Mouse (Mus musculus): ENCODE measurements at regions not wholly inside any gene's neighbourhood (a gene's known extent, or its start where the extent isn't known, plus 50 kb on each side); places are given as distances from the start of the nearest gene placed in this dataset.
A peak's percentile ranks its signal among the peaks of the same experiment; 100 is the strongest.

DNA sequence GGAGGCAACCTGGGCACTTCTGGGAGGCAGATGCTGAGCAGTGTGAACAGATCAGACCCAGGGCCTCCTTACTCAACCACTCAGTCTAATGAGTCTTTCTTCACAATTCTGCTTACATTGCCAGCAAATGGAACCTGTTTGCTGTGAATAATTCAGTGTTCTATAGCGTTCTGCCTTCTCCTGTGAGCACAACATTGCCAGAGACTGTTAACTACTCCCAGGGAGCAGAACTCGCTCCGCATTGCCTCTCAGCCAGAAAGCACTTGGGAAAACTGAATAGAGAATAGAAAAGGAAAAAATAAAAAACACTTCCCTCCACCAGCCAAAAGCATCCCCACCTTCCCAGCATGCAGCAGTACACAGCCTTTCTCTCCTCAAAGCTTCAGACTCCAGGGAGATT, 51.5 kb downstream of the Aym1 start:
- no peak for DNase-seq

DNA sequence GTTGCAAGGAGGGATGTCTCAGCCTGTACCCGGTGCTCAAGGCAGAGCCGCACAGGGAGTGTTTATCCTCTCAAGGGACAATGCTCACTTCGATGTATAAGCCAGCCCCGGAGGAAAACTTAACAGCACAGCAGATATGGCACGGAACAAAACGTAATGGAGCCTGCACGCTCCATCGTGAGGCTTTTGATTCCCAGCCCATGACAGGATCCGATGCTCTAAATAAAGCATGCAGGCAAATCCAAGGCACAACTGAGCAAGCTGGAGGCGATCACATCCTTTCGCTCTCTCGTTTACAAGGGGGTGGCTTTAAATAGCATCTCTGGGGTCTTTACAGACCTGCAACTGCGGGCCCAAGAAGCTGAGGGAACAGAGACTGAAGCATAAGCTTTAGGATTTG, 53.9 kb downstream of the Aym1 start:
- DNase-seq, result no peak

DNA sequence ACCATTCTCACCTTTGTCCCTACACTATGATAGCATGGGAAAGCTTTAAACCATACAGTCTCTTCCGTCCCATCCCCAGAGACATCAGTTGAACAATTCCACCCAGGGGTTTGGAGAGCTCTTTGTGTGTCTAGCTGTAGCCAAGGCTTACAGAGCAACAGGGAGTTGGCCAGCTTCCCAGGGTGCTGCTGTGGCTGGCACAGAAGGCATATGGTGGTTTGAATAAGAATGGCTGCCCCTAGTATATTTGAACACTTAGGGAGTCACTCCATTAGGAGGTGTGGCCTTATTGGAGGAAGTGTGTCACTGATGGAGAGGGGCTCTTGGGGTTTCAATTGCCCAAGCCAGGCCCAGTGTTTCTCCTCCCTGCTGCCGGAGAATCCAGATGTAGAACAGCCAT, 57.5 kb downstream of the Aym1 start:
- no peak for DNase-seq

DNA sequence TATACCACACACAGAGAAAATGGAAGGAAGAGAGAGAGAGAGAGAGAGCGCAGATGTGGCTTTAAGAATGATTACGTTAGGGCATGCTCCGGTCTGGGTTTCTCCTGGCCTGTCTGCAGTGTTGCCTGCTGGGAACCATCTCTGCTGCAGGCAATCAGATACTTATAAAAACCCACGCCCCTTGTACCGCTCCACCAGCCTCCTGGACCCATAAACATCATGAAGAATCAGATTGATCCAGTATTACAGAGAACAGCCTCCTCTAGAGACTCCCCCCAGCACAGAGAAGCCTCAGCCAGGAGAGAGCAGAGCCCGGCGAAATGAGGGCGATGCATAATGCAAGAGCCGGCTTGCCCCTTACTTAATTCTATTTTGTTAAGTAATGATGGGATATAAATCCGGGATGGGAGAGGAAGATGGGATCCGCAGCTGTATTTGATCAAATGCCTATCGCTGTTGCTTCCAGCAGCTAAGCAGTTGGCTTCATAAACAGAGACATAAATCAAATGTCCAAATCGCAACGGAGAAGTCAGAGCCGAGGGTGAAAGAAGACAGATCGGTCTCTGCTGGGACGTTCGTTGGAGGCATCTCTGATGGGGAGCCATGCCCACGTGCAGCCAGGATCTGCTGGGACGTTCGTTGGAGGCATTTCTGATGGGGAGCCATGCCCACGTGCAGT, 61.4 kb downstream of the Aym1 start:
- no peak for DNase-seq

DNA sequence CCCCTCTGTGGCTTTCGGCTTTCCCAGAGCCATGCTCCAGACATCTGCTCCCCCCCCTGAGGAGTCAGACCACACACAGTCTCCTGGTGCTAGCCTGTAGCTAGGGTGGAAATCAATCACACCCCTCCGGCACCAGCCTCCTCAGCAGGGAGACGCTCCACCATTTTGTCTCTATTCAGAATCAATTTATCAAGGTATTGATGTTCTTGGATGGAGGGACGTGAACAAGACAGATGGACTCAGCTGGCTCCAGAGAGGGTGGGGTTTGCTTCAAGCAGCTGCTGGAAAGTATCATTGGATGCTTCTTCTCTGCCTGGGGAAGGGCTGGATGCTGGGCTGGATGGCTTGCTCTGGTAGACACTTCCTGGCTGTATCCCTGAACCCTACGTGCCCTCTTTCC, 63.5 kb downstream of the Aym1 start:
- no peak for DNase-seq

DNA sequence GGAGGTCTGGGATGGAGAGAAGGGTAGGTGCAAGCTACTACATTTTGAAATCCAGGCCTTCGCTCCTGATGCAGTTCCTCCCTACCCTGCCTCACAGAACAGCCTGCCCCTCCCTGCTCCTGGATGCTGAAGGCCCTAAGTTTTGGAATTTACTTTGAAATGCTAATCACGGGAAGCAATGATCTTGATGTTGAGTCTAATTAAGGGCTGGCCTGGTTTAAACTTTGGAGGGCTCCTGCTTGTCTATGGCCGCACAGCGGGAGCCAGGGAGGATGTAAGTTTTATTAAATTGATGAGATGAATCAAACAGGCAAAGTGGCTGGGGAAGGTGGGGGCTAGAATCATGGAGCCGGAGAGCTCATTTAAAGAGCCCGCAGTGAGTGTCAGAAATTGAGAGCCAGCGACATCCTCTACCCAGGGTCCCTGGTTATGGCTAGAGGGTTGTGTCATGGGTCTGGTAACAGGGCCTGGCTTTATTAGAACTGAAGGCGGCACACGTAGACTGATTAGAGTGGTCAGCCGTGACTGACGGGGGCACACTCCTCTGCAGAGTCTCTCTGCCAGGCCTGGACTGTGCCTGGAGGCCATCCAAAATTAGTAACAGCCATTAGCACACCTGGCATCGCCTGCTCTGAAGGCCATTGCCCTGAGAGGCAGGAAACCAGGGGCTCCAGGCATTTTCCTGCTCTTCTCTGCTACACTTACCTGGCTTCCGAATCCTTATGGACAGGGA, 65.1 kb downstream of the Aym1 start:
- DNase-seq, result no peak

DNA sequence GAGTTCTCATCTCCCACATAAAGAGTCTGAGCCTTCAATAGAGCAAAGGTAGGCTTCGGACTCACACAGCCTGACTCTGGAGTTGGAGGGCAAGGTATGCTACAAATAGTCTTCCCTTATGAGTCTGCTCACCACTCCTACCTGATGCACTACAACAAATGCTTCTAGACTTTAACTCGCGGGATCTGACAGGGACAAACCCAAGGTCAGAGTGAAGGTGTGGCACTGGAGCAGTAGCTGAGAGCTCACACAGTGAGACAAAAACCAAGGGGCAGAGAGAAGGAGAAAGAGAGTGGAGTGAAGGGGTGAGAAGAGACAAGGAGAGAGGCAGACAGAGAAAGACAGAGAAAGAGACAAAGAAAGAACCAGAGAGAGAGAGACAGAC, 65.6 kb downstream of the Aym1 start:
- DNase-seq, result no peak

DNA sequence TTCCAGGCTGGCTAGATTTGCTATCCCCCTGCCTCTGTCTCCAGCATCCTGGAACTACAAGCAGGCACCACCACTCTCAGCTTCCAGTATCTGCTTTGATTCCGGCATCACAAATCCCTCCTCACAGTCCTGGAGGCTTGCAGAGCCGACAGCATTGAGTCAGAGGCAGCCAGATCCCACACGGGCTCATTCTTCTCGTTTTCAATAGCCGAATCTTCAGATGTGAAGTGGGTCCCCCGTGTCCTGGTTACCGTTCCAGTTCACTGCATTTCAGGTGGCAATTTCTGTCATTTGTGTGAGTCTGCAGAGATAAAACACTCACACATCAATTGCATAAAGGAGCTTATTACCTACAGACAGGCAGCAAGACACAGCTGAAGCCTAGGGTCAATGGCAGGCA, 62.4 kb upstream of the Wscd2 start:
- DNase-seq, result no peak

DNA sequence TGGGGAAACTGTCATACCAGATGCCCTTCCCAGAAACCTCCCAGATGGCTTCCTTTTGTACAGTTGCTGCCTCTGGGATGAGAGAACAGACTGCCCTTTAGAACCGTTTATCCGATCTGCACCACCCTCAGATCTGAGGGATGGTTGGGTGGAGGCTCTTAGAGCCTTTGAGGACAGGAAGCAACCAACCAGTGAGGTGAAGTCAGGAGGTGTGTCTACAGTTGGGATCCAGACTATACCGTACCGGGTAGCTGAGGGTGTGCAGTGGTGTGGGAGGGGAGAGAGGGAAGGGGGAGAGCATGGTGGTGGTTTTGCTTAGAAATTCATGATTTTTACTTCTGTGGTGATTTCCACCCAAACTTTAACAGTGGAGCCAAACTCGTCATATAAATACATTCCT, 58.8 kb upstream of the Wscd2 start:
- DNase-seq, result no peak

DNA sequence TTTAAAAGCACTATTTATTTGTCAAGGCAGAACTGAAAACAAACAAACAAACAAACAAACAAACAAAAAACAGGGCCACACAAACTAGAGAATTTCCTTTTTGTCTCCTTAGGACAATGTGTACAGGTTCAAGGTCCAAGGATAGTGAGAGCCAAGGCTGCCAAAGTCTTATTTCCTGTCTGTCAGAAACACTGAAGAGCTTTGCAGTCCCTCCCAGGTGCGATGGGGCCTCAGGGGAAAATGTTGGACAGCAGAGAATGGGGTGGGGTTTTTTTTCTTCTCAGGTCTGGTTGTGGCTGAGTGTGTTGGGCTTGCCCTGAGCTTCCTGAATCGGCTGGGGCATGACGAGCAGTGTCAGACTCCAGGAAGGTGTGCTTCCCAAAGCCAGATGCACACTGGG, 53.1 kb upstream of the Wscd2 start:
- peak in 1 of 2 experiments; percentile 10 for DNase-seq

Data from kidney, postnatal 36 days (tissue).